Mouse (Mus musculus) telencephalon, adult 2 months (tissue): ENCODE results near the gene Zbtb3.

ENCODE experiments used
- DNase-seq: peaks from one replicate; pipeline ENCODE4 v3.0.0-alpha.2; 2011; ENCODE audit warnings: low read depth, low spot score

Zbtb3 gene

DNA sequence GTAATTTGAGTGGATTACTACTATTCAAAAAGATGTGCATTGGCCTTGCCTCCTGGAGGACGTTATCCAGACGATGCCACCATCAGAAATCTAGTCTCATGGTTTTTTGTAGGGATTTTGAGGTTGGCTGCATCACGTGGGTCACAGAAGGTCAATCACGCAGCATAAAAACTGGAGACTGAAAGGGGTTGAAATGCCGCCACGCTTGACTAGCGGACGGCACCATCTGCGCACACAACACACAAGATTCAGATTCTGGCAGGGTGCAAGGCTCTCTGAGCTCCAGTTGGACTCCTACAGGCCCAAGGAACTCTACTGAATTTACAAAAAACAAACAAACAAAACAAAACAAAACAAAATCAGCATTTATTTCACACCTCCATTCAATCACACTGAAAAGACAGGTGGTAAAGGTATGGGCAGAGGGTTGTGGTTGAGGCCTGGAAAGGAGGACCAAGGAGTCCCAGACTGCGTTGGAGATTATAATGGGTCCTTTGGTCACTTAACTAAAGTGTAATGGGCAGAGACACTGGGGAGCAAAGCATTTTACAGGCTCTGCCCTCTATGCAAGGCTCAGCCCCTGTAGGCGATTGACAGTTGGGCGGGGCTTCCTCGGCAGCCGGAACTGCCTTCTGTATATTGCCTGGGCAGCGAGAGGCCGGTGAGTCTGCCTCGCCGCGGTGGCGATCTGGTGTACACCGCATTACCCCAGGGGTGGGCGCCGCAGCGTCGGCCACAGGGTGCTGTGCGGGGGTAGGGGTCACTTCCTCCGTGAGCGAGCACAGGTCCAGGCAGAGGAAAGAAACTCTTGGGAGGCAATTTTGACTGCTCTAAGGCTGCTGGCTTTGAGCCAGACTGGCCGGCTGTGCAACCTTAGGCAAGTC, 37.8 kb downstream of the Zbtb3 start:
- DNase-seq = no peak

DNA sequence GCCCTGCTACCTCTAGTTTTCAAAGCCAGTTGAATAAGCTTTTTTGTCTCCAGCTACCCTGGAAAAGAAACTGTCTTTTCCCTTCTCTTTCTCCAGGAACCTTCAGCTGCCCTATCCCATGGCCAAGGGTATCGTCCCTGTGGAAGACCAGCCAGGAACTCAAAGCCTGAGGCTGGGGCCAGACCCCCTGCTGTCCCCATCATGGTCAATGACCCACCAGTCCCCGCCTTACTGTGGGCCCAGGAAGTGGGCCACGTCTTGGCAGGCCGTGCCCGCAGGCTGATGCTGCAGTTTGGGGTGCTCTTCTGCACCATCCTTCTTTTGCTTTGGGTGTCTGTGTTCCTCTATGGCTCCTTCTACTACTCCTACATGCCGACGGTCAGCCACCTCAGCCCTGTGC, 38.7 kb downstream of the Zbtb3 start:
- no peak for DNase-seq

DNA sequence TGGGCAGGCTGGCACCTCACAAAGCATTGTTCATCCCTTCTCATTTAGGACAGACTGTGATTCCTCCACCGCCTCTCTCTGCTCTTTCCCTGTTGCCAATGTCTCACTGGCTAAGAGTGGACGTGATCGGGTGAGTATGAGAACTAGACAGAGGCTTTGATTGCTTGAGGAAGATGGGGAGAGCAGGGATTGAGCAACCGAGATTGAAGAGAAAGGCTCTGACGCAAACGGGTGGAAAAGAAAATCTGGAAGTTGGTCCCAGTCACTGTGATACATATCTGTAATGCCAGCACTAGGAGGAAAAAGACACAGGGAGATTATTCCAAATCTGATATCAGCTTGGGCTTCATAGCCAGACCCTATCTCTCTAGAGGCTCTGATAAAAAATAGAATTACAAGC, 40.6 kb downstream of the Zbtb3 start:
- DNase-seq = no peak

DNA sequence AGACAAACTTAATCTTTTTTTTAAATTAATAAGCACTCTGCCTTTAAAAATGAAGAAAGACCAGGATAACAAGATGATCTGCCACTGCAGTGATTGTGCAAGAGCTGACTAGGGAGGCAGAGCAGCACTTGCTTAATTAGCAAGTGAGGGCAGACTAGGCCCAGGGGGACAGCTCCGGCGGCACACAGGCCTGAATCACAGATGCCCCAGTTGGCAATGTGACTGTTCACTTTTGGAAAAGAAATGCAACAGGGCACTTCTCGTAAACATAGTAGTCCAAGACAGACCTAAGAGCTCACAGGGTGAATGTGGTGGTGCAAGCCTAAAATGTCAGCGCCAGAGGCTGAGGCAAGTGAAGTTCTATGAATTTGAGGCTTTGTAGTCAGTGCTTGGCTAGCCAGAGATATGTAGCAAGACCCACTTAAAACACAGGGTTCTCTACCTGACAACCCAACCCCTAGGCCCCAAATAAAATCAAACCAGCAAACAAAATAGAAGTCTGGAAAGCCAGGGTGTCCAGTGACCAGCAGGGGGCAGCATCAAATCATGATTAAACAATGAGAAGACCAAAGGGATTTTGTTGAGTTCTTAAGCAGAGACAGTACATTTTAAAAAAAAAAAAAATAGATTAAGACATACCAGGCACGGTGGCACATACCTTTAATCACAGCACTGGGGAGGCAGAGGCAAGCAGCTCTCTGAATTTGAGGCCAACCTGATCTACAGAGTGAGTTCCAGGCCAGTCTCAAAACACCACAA, 42.2 kb downstream of the Zbtb3 start:
- DNase-seq = no peak

DNA sequence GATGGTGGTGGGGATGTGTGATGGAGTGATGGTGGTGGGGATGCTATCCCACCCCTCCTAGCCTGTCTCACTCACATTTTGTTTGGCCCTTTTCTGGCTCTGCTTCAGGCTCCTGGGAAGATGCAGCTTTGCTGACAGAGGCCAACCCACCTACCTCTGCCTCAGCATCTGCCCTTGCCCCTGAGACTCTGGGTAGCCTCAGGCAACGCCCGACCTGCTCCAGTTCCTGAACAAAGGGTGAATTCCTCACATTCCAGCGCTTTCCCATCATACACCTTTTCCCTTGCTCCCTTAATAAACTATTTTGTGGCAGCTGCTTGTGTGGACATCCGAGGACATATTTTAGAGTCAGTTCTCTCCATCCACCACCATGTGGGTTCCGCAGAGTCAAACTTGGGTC, 46.0 kb downstream of the Zbtb3 start:
- DNase-seq = no peak

DNA sequence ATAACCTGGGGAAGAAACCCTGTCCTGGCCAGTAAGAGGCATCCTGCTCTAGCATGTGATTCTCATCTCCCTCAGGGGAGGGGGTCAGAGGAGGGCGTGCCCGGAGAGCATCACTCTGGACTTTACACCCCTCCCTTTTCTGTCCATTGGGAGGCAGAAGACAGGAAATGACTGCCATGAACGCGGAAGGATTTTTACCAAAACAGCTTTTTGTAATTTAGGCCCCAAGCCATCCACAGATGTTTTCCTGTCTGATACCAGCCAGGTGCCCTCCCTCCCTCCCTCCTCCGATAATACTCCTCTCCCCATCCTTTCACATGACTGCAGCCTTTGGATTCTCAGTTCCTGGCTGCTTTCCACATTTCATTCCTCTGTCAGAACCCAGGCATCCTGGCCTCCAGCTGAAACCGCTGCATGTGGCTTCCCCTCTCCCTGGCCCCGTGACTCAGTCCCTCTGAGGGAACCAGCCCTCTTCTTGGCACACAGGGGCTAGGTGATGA, 48.1 kb downstream of the Zbtb3 start, which contains the start of gene Lrrn4cl:
TSS of gene Lrrn4cl (plus strand) at position 367 of the 500 bp plus-strand sequence.
- no peak for DNase-seq

DNA sequence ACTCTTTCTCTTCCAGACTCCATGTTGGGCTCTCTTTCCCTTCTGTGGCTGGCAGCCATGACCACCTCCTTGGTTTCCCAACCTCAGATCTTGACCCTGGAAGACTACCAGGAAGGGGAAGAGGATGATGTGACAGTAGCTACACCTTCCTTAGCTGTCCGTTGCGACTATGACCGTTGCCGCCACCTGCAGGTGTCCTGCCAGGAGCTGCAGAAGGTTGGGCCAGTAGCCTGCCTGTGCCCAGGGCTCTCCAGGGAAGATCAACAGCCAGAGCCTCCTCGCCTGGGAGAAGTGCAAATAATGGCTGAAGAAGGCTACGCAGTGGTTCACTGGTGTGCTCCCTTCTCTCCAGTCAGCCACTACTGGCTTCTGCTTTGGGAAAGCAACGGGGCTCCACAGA, 49.3 kb downstream of the Zbtb3 start:
- no peak for DNase-seq

DNA sequence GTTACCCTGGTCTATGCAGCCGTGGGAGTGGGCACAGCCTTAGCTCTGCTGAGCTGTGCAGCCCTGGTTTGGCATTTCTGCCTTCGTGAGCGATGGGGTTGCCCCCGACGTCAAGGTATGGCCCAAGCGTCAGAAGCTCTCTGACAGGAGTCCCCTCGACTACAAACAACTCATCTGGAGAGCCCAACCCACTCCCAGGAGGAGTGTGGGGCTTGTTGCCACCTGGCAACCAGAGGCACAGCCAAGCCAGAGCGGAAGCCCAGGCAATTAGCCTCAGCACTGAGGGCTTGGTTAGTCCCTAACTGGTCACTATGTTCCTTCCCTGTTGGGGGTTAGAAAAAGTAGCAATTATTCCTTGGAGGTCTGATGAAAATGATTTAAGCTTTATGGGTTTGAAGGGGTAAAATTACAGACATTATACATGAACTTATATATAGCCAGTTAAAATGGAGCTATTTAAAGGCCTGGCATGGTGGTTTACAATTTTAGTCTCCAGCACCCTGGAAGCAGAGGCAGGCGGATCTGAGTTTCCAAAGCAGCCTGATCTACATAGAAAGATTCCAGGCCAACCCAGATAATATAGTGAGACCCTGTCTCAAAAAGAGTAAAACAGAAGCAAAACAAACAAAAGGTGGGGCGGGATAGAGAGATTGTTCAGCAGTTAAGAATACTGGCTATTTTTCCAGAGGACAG, 50.0 kb downstream of the Zbtb3 start:
- no peak for DNase-seq

DNA sequence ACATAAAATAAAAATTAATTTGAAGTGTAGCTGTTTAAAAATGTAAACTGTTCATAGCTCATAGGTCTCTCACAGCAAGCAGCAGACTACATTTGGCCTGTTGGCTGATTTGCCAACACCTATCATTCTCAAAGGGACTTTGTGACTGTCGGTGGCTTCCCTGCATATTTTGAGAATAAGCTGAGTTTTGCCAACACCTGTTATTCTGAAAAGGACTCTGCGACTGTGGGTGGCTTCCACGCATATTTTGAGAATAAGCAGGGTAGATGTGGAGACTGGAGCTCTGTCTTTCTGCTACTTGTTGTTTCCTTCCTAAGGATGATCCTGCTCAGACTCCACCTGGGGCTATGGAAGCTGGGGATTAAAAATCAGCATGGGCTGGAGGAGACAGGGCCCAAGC, 50.8 kb downstream of the Zbtb3 start:
- DNase-seq = no peak
